Comparison of ENCODE assay signal across 21 mouse cellular contexts in the genomic region with DNA sequence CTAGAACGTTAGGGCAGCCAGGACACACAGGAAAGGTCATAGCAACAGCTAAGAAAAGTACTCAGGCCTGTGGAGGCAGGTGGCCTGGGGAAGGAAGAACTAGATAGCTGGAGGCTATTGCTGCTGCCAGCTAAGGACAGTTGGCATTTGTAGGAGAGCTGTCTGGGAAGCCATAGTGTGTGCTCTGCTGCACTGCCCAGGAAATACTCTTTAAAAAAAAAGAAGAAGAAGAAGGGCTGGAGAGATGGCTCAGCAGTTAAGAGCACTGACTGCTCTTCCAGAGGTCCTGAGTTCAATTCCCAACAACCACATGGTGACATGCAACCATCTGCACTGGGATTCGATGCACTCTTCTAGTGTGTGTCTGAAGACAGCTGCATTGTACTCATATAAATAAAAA. TPM values are rescaled to one million over a fixed set of nuclear protein-coding genes. Genes with fewer than 3 reads are reported as not detected.
DNase-seq lines count a peak whose midpoint lies in the region; ATAC-seq and TF ChIP-seq lines count a peak whose summit lies in the region.
"Had no signal": no experiment of that assay in that cellular context is flagged by ENCODE, and none has a peak within 500 bp of the region (broad histone marks: within the 10 kb centered on the region; RNA-seq: fewer than 3 reads in every experiment).

No protein-coding gene starts in this region.

- no peak overlapping the region for H3K4me3 ChIP-seq in kidney, adult 2 months (ENCODE audit: insufficient read depth, low read depth, low read length)
- H3K4me3 ChIP-seq in ES-Bruce4 (ENCODE audit: low read depth, low read length), result no peak overlapping the region
- H3K4me3 ChIP-seq: embryonic facial prominence, embryonic 12.5 days; heart, embryonic 13.5 days; limb, embryonic 10.5 days; midbrain, embryonic 13.5 days; stomach, embryonic 15.5 days had no signal

- 56% methylated on average over 2 of the region's 2 CpGs for WGBS in kidney, adult 2 months

- H3K9ac ChIP-seq in ES-Bruce4 (ENCODE audit: low read depth, poor library complexity, severe bottlenecking), result no peak overlapping the region
- H3K9ac ChIP-seq: embryonic facial prominence, embryonic 12.5 days; heart, embryonic 13.5 days; midbrain, embryonic 13.5 days; stomach, embryonic 15.5 days had no signal

- DNase-seq in kidney, adult 2 months, result no peak
- DNase-seq in kidney, postnatal 10 days, result no peak
- peak; percentile 27 for DNase-seq in brain, adult 2 months (ENCODE audit: low read depth, low spot score)
- no peak for DNase-seq in layer of hippocampus, adult 9-11 months
- DNase-seq in urinary bladder, postnatal 14 days (ENCODE audit: low spot score), result no peak
- DNase-seq: cerebellum, adult 18-20 months; gastrocnemius, postnatal 36 days; heart, postnatal 4 days; kidney, adult 18-20 months; kidney, postnatal 25 days; lung, postnatal 36 days; retina, postnatal 1 day; thymus, adult 2 months had no signal

- no peak for TF ChIP-seq CTCF in kidney, adult 2 months (conservative IDR thresholded peaks at IDR 0.05; ENCODE audit: insufficient read depth, insufficient read length, low read depth, low read length)
- TF ChIP-seq CTCF in ES-Bruce4 (IDR thresholded peaks at IDR 0.05; ENCODE audit: low read depth, low read length), result no peak

- H3K9me3 ChIP-seq in ES-Bruce4 (replicated peaks; ENCODE audit: control insufficient read depth, insufficient read depth, low read length, poor library complexity, severe bottlenecking), result no peaks in the 10 kb centered on the region
- H3K9me3 ChIP-seq: embryonic facial prominence, embryonic 12.5 days; heart, embryonic 13.5 days; limb, embryonic 10.5 days; midbrain, embryonic 13.5 days; stomach, embryonic 15.5 days had no signal

- H3K4me1 ChIP-seq in kidney, adult 2 months (ENCODE audit: control insufficient read depth, insufficient read depth, low read length), result peaks cover 24% of the 10 kb centered on the region
- H3K4me1 ChIP-seq in ES-Bruce4 (ENCODE audit: control insufficient read depth, insufficient read depth, low read length), result peaks cover 24% of the 10 kb centered on the region
- H3K4me1 ChIP-seq: embryonic facial prominence, embryonic 12.5 days had no signal

- no peak for TF ChIP-seq EP300 in ES-Bruce4 (IDR thresholded peaks at IDR 0.05; ENCODE audit: insufficient read depth, low read depth, low read length)

- peak overlapping the region; percentile 42; the same call in 1 of the 2 replicates for H3K27ac ChIP-seq in kidney, adult 2 months (ENCODE audit: insufficient read depth, low read depth, low read length)
- 0 out of 2 replicates have a peak overlapping the region, but pooled peaks have one; percentile 30 for H3K27ac ChIP-seq in ES-Bruce4 (ENCODE audit: insufficient read depth, low read length)
- H3K27ac ChIP-seq: embryonic facial prominence, embryonic 12.5 days; limb, embryonic 10.5 days; midbrain, embryonic 13.5 days; stomach, embryonic 15.5 days had no signal

- no peak for TF ChIP-seq POLR2A in kidney, adult 2 months (IDR thresholded peaks at IDR 0.05; ENCODE audit: low read depth, low read length)
- no peak for TF ChIP-seq POLR2A in ES-Bruce4 (IDR thresholded peaks at IDR 0.05; ENCODE audit: insufficient read depth, low read length)

- ATAC-seq in megakaryocyte, adult 5-6 weeks (ENCODE audit: poor library complexity, severe bottlenecking), result peak; percentile 15; the same call in 1 of the 2 replicates
- ATAC-seq: hindbrain, postnatal 0 days; midbrain, embryonic 13.5 days had no signal

- no peaks in the 10 kb centered on the region for H3K27me3 ChIP-seq in kidney, adult 2 months (replicated peaks; ENCODE audit: control insufficient read depth, insufficient read depth, low read length)
- no peaks in the 10 kb centered on the region for H3K27me3 ChIP-seq in ES-Bruce4 (ENCODE audit: control insufficient read depth, insufficient read depth, low read length, poor library complexity, severe bottlenecking)
- H3K27me3 ChIP-seq: embryonic facial prominence, embryonic 12.5 days; heart, embryonic 13.5 days; midbrain, embryonic 13.5 days; stomach, embryonic 15.5 days had no signal

- H3K36me3 ChIP-seq in kidney, adult 2 months (ENCODE audit: control insufficient read depth, insufficient read depth, low read length), result no peaks in the 10 kb centered on the region
- no peaks in the 10 kb centered on the region for H3K36me3 ChIP-seq in ES-Bruce4 (ENCODE audit: control insufficient read depth, insufficient read depth, low read length, poor library complexity, severe bottlenecking)
- H3K36me3 ChIP-seq: embryonic facial prominence, embryonic 12.5 days; stomach, embryonic 15.5 days had no signal

RNA-seq across cellular contexts. Expression of gene Dnm2, which starts 28.8 kb away (rescaled TPM):
- polyA plus RNA-seq in kidney, adult 2 months (2012; rRNA removed), result 101 and 118 TPM in 2 replicates
- 86.2 and 88.6 TPM in 2 replicates for polyA plus RNA-seq in ES-Bruce4 (2011; ENCODE audit: insufficient read depth, insufficient read length, low read depth, missing spikeins)
- 94.9 and 101 TPM in 2 replicates for total RNA-seq in megakaryocyte, adult 5-6 weeks (2015)
- 131 and 144 TPM in 2 replicates for total RNA-seq in megakaryocyte, adult 5-6 weeks (2017)

RNA-seq across cellular contexts. Expression of gene Qtrt1, which starts 41.8 kb away (rescaled TPM):
- 23.7 and 25.2 TPM in 2 replicates for polyA plus RNA-seq in kidney, adult 2 months (2012; rRNA removed)
- 40.0 and 48.2 TPM in 2 replicates for polyA plus RNA-seq in ES-Bruce4 (2011; ENCODE audit: insufficient read depth, insufficient read length, low read depth, missing spikeins)
- total RNA-seq in megakaryocyte, adult 5-6 weeks (2015), result 5.4 and 11.8 TPM in 2 replicates
- 6.7 and 9.8 TPM in 2 replicates for total RNA-seq in megakaryocyte, adult 5-6 weeks (2017)

RNA-seq across cellular contexts. Expression of gene Tmed1, which starts 56.6 kb away (rescaled TPM):
- 47.7 and 50.5 TPM in 2 replicates for polyA plus RNA-seq in kidney, adult 2 months (2012; rRNA removed)
- polyA plus RNA-seq in ES-Bruce4 (2011; ENCODE audit: insufficient read depth, insufficient read length, low read depth, missing spikeins), result 28.0 and 29.2 TPM in 2 replicates
- total RNA-seq in megakaryocyte, adult 5-6 weeks (2015), result 5.4 and 6.2 TPM in 2 replicates
- total RNA-seq in megakaryocyte, adult 5-6 weeks (2017), result 8.7 and 9.3 TPM in 2 replicates
